Mouse (Mus musculus) cerebellum, adult 2 months (tissue): ENCODE measurements at regions not wholly inside any gene's neighbourhood (a gene's known extent, or its start where the extent isn't known, plus 50 kb on each side); places are given as distances from the start of the nearest gene placed in this dataset.

ENCODE experiments used
- DNase-seq, 2 experiments: peaks; one replicate each; pipeline ENCODE4 v3.0.0; 2021
- H3K27ac ChIP-seq: fragments of 200-500 bp; 2 replicates; pipeline ENCODE4 v1.5.1; 2012; ENCODE audit warnings: low read length, control low read depth, inconsistent platforms; ENCODE audit not compliant: insufficient read depth
- H3K27me3 ChIP-seq: fragments of 200-500 bp; 2 replicates; pipeline ENCODE4 v1.6.1; 2012; ENCODE audit warnings: inconsistent platforms, mild to moderate bottlenecking, low read length, moderate library complexity; ENCODE audit not compliant: control insufficient read depth, insufficient read depth
- H3K4me1 ChIP-seq: fragments of 200-500 bp; 2 replicates; pipeline ENCODE4 v1.6.1; 2011; ENCODE audit warnings: low read length; ENCODE audit not compliant: control insufficient read depth, insufficient read depth
- H3K4me3 ChIP-seq: fragments of 200-500 bp; replicated peaks from 2 replicates; pipeline ENCODE3; 2011; ENCODE audit warnings: mild to moderate bottlenecking, low read depth, low read length, control low read depth; ENCODE audit not compliant: insufficient read depth
- CTCF ChIP-seq: fragments of 200-500 bp; IDR thresholded peaks from 2 replicates; pipeline ENCODE4 v1.5.1; 2011; ENCODE audit warnings: low read depth, mild to moderate bottlenecking, control low read depth, low read length, moderate library complexity, borderline replicate concordance; ENCODE audit not compliant: insufficient read depth
- POLR2A ChIP-seq: fragments of 200-500 bp; IDR thresholded peaks from 2 replicates; pipeline ENCODE4 v1.6.1; 2011; ENCODE audit warnings: low read length, control low read depth, borderline replicate concordance; ENCODE audit not compliant: insufficient read depth
- WGBS: fragments of 180-500 bp; shearing (Covaris S2); methylation state at CpG from one replicate; pipeline ENCODE4 v1.1.7; 2018; 5-methylcytosine and 5-hydroxymethylcytosine counted together

DNA sequence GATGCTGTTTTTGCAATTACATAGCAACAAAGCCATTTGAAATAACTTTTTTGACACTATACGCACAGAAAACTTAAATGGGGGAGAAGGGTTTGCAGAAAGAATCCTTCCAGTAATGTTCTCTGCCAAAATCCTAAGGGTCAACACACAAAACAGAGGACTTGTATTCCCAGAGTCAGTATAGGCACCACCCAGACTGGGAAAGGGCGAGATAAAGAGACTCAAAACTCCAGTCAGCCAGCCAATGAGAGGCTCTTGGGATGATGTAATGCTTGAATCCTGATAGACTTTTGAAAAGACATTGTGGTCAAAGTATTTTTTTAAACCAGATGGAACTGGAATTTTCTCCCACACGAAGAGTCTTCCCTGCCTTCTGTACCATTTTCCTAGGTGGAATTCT, 175.9 kb downstream of the Lmo4 start:
- no peak overlapping the region for H3K27ac ChIP-seq
- no peak for DNase-seq
- no peak for TF ChIP-seq POLR2A
- TF ChIP-seq CTCF, result no peak
- no peak overlapping the region for H3K4me3 ChIP-seq
- H3K27me3 ChIP-seq, result no peaks in the 10 kb centered on the region
- H3K4me1 ChIP-seq, result no peaks in the 10 kb centered on the region
- WGBS, result 84% methylated on average over 3 of the region's 3 CpGs

DNA sequence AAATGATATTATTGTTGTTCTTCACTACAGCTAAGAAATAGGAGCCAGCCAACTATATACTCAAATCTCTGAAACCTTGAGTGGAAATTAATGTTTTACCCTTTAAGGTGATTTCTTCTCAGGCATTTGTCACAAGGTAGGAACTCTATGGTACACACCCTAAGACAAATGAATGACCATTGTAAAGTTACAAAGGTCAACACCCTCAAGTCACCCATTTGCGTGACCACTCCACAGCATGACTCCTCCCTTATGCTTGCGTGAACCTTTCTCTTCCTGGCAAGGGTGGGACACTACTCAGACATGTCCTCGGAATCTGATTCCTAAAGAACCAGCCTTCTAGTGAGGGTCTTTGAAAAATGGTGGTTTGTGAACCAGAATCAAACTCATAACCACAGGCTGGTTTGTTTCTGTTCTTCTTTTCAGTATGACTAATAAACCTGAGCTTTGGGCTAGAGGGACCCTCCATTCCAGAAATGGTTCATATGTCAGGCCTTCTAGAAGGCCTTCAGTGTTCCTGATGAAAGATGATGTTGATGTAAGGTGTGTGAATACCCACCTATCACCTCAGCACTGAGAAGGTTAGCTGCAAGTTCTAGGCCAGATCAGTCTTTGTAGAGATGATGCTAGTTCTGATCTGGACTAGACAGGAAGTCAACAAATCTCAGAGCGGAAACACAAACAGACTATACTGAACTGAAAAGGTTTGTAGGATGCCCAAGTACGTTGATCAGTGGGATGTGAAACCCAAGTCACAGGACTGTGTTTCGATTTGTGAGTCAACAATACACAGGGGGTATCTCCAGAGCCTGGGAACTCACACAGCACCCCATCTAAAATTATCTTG, 177.7 kb downstream of the Lmo4 start:
- 86% methylated on average over 6 of the region's 6 CpGs for WGBS
- no peak for DNase-seq
- H3K27me3 ChIP-seq, result no peaks in the 10 kb centered on the region
- no peak overlapping the region for H3K27ac ChIP-seq
- no peak for TF ChIP-seq CTCF
- TF ChIP-seq POLR2A, result no peak
- H3K4me3 ChIP-seq, result no peak overlapping the region
- H3K4me1 ChIP-seq, result no peaks in the 10 kb centered on the region

DNA sequence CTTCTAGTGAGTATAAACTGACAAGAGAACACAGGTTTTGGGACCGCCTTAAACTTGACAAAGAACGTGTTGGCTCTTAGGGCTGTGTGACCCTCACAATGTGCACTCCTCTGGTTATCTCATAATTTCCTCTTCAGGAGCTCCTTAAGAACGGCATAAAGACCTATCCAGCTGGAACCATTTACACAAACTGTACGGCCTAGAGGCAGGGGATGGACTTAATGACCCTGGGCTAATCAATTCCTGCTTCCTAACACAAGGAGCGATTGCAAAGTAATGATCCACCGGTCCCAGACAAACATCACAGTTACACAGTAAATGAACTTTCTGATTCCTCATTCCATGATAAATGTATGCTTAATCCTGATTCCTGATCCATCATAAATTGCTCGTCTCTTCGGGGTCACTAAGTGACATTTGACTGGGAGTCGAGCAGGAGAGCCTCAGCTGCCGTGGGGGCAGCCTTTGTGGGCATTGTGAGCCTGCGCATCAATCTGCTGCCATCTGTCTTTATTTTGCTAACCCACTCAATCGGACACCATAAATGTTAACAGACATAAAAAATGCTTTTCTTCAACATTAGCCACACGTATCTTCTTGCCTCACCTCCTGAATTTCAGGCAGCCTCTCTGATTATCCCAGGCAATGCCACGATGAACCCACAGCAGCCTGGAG, 179.4 kb downstream of the Lmo4 start:
- no peak for TF ChIP-seq POLR2A
- no peak for TF ChIP-seq CTCF
- DNase-seq, result no peak
- Histone ChIP-seq H3K4me1 (no peaks in the 10 kb centered on the region), H3K27ac (no peak overlapping the region), H3K27me3 (no peaks in the 10 kb centered on the region), H3K4me3 (no peak overlapping the region)
- WGBS, result 77% methylated on average over 14 of the region's 14 CpGs

DNA sequence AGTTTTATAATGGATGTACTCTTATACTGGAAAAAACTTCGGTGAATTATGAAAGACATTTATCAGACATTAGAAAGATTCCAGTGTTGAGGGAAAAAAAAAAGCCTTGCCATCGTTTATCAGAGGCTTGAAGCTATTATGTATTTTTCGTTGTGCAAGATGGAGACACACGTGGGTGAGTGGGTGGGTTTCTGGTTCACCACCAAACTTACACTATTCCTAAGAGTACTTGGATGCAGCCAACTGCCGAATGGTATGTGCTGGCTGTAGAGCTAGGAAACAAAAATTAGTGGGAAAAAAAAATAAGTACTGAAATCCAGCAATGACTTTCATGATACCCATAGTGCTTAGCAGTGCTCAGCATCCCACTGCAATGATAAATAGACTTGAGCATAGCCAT, 180.8 kb downstream of the Lmo4 start:
- WGBS, result 86% methylated on average over 5 of the region's 5 CpGs
- TF ChIP-seq POLR2A, result no peak
- TF ChIP-seq CTCF, result no peak
- no peak overlapping the region for H3K27ac ChIP-seq
- no peak overlapping the region for H3K4me3 ChIP-seq
- no peaks in the 10 kb centered on the region for H3K4me1 ChIP-seq
- DNase-seq, result no peak
- no peaks in the 10 kb centered on the region for H3K27me3 ChIP-seq

DNA sequence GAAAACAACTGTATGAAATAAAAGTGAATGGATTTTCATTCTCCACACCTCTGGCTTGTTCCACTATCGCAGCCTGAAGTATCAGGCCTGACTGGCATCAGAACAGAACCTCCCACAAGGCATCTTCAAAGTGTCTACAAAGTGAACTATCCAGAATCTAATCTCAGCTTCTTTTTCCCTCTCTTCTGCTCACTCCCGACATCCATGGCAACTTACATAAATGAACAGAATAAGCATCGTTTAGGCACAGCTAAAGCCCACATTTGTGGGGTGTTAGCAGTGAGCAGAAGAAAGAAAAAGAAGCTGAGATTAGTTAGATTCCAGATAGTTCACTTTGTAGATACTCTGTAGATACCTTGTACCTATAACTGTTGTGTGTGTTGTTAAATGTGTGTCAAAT, 182.0 kb downstream of the Lmo4 start:
- H3K4me1 ChIP-seq, result no peaks in the 10 kb centered on the region
- H3K4me3 ChIP-seq, result no peak overlapping the region
- no peaks in the 10 kb centered on the region for H3K27me3 ChIP-seq
- no peak overlapping the region for H3K27ac ChIP-seq
- no peak for DNase-seq
- TF ChIP-seq POLR2A (no peak), CTCF (no peak)
- WGBS, result 84% methylated on average over 3 of the region's 3 CpGs

DNA sequence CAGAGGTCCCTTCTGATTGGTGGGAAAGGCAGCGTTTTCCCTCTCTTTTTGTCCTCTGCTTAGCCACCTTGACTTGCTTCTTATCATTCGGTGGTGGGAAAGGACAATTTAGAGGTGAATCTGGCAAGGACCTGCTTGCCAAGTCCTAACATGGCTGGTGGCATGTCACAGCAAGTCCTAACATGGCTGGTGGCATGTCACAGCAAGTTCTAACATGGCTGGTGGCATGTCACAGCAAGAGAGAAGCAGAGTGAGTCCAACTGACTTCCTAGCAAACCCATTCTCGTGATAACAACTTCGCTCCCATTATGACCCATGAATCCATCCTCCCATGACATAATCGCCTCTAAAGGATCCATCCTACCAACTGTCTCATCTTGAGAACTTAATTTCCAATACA, 183.1 kb downstream of the Lmo4 start:
- Histone ChIP-seq H3K27me3 (no peaks in the 10 kb centered on the region), H3K4me3 (no peak overlapping the region), H3K4me1 (no peaks in the 10 kb centered on the region), H3K27ac (no peak overlapping the region)
- WGBS, result 86% methylated on average over 5 of the region's 5 CpGs
- no peak for TF ChIP-seq CTCF
- TF ChIP-seq POLR2A, result no peak
- DNase-seq, result no peak

DNA sequence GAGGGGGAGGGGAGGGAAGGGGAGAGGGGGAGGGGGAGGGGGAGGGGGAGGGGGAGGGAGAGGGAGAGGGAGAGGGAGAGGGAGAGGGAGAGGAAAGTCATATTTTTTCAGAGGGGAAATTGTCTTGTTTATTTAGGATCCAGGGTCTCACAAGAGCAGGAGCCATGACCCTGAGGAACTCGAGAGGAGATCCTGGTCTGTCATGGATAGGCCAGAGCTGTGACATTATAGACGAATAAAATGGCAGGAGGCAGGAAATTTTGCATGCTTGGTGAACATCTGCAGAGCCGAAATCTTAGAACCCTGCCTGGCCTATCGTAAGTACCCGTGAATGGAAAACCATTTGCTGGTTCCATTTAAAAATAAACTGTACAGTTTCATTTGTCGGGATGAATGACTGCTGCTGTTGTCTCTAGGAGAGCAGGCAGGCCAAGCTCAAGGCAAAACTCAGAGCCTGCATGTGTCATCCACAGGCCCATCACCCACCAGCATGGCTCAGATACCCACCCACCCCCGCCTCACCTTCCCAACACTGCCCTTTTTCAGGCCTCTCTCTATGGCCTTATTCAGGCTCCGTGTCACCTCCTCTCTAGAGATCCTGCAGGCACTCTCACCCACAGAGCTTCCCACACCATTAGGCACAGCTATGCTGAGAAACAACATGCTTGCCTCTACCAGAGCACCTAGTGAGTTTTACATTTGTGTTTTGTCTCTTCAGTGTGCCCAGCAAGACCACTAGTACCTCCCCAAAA, 184.7 kb downstream of the Lmo4 start:
- Histone ChIP-seq H3K4me1 (no peaks in the 10 kb centered on the region), H3K27ac (no peak overlapping the region), H3K4me3 (no peak overlapping the region), H3K27me3 (no peaks in the 10 kb centered on the region)
- TF ChIP-seq CTCF (no peak), POLR2A (no peak)
- no peak for DNase-seq
- 81% methylated on average over 8 of the region's 8 CpGs for WGBS
